Mouse (Mus musculus): ENCODE results near the gene Pcsk1n. TPM values are rescaled to one million over a fixed set of nuclear protein-coding genes. Genes with fewer than 3 reads are reported as not detected.

The Pcsk1n gene
- total RNA-seq, 2 experiments from 2014 or later: 188 to 204 TPM

DNA sequence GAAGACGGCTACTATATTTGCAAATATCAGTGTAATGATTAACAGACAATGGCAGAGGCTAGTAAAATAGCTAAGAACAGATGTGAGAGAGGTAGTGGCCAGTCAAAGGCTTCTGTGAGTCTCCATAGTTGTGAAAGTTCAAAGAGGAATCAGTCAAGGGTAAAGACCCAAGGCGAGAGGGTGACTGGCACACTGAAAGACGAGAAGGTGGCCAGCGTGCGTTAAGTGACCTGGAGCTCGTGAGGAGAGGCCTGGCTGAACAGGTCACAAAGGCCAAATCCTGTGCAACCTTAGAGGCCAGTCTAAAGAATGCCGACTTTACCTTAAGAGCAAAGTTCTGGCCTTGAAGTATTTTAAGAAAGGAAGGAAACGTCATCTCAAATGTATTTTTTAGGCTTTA is 26.0 kb downstream of the Pcsk1n start:
- intact Hi-C loops (cut with DNase I): no loop called here
- no peak for DNase-seq

DNA sequence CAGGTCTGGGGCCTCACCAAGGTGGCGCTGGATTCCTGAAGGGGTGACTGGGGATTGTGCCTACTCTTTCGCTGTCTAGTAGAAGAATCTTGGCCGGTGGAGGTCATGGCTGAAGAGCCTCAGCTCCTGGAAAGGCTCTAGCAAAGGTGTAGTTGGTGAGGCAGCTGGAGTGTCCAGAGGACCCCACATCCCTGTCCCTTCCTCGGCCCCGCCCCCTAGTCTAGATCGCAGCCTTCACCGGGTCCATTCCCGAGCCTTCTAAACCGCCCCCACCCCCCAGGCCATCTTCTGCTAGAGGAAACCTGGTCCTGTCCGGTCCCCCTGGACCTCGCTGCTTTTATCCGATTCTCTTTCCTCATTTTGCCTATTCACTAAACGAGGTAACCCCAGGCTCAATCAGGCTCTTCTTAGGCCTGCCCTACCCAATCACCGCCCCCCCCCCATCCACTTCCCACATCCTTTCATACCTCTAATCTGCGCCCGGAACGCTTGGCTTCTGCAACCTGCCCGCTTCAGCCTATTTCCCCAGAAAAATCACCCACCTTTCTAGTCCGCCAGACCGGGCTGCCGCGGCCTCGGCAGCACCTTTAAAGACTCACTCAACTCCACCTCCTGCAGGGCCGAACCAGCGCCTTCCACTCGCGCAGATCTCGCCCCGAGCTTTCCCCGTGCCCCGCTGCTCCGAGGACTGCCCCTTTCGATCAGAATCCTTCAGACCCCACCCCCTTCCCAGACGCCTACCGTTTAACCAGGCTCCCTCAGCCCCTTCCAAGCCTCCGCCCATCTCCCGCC is 27.7 kb downstream of the Pcsk1n start, which contains the start of gene Hdac6:
Hdac6 (minus strand) TSS at position 782 of the 792 bp plus-strand sequence.
- DNase-seq: peak; percentile 27
- intact Hi-C loops (cut with DNase I): no loop called here

DNA sequence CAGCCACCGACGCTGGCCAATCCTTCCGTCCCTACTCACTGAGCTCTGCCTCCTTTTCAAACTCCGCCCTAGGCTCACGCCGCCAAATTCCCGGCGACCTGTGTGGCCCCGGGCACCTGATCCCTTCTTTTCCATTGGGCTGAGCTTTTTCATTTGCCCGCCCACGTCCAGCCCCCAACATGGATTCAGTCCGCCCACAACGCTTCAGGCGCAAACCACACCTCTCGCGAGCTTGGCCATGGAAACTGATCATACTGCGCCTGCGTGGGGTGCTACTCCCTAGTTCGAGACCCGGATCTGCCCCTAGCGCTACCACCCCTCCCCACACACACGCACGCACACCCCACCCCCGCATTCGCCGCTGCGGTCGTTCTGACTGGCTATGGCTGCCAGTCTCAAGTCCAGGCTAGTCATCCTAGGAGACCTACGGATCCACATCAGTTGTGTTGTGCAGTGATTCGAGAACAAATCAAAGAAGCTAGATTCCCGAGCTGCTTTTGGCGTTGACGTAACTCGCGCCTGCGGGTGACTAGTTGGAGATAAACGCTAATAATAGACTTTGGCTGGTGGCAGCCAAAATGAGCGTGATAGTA is 28.4 kb downstream of the Pcsk1n start:
- peak; percentile 94 for DNase-seq
- intact Hi-C loops (cut with DNase I): no loop called here

DNA sequence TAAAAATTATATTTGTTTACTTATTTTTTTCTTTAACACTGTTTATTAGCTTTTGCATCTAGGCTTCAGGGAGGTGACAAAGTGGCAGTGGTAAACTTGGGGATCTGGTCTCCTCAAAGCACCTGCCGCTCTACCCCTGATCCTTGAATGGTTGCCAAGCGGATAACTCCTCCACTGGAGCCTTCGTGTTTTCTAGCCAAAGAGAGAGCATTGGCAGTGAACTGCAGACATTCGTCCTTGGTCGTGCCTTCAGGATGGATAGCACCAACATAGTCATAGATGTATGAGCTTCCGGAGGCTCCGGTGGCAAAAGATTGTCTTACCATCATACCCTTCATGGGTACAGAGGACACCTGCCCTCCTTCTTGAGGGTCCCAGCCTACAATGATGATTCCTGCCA is 30.5 kb downstream of the Pcsk1n start:
- no peak for DNase-seq
- intact Hi-C loops (cut with DNase I): no loop called here

DNA sequence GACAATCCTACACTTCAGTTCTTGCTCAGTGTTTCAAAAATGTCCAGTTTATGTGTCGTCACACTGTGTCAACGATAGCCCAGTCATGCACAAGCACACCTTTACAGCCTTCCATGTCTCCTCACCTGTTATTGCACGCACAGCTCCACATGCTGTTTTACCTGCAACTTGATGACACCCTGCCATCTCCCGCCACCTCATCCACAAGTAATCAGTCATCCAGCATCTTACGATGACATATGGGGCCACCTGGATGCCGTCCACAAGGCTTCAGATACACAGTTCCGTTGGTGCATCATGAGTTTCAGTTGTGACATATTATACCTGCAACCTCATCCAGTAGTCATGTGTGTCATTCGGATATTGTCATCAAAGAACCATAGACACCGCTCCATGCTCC is 39.2 kb downstream of the Pcsk1n start:
- intact Hi-C loops (cut with DNase I): no loop called here
- DNase-seq: no peak

DNA sequence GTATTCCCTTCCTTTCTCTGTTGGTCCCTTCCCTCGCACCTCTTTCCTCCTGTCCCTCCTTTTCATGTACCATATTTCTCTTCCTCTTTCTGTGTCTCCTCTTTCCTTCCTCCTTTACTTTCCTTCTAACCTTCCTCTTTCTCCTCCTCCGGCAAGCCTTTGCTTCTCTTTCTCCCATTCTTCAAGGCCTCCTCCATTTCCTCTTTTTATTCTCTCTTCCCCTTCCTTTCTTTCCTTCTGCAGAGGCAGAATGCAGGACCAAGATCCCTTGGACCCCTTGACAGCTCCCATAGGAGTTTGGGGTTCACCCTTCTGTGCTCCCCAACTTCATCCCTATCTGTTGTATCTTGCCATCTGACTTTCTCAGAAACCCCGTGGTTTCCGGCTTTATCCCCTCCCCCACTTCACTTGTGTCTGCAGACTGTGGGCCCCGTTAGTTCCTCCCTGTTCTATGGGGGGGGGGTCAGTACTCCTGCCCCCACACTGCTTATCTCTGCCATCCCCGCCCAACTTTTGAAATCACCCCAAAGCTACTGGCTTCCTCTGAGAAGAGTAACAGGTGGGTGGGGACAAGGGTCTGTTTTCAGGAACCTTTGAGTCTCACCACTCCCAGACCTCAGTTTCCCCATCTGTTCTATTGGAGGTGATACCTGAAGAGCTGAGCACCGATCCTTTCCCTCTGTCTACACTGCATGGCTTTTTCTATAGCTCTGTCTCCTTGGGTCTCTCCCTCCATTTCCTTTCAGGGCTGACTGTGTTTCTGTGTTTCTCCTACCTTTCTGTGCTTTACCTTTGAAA is 44.4 kb downstream of the Pcsk1n start:
- intact Hi-C loops (cut with DNase I): no loop called here
- DNase-seq: no peak

DNA sequence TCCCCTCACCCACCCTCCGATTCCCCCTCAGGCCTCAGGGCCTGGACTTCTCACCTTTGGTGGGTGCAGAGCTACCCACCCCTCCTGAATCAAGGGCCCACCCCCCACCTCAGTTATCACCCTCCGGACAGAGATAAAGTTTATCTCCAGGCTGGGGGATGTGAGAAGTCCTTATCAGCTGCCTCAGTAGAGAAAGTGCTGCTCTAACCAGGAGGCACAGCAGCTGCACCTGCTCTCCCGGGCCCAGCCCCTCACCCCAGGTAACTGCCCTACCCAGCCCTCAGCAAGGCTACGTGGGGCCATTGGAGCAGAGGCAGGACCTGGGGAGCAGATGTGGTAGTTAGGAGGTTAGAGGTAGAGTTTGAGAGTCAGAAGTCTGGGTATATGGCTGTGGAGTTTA is 46.5 kb downstream of the Pcsk1n start:
- intact Hi-C loops (cut with DNase I): no loop called here
- no peak for DNase-seq

DNA sequence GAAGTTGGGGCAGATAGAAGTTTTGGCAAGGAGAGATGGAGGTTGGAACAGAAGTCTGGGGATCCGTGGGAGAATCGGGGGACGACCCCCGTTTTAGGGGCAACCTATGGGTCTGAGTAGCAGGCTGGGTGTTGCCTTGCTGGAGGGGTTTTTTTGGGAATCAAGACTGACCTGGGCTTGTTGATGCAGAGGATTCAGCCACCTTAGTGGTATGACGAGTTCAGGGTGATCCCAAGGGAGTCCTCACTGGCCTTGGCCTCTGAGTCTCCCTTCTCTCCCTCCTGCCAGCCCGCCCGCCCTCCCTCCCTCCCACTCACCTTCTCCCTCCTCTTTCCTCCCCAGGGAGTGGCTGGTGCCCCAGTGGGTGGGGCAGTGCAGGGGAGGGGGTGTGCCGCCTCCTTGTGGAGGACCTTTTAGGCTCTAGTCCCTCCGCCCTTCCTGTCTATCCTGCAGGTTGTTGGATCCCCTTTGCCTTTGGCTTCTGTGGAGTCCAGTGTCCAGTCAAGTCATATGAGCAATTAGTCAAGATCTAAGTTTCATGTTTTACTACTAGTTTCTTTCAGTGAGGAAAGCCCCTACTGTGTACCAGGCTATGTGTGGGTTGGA is 48.1 kb downstream of the Pcsk1n start:
- DNase-seq: no peak
- intact Hi-C loops (cut with DNase I): no loop called here

DNA sequence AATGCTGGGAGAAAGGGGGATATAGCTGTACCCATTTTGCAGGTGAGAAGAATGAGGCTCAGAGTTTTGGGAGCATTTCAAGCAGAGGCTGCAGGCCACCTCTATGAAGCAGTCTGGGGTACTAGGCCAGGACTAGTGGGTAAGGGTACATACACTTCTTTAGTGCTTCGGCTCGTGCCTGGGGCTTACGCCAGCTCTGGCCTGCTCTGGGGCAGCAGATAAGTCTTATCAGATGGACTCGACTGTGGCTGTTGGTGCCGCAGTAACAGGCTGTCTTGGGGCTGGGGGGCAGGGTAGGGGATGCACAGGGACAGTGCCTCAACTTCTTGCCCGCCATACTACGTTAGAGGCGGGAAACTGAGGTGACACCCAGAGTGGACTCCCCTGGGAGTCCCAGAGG is 48.6 kb downstream of the Pcsk1n start:
- intact Hi-C loops (cut with DNase I): no loop called here
- no peak for DNase-seq

DNA sequence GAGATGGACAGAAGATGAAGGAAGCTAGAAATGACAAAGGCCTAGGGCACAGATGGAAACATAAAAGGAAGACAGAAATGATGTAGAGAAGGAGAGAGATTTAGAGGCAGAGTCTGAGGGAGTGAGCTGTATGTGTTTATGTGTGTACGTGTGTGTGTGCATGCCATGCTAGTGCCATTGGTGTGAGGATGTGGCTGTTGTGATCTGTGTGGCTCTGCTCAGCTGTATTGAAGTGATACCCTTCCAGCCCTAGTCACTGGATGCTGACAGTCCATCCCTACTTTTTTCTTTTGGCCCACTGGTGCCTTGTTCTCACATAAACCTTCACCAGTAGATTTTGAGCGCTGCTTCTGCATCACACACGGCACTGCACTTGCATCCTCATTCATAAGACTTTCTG is 49.3 kb downstream of the Pcsk1n start:
- intact Hi-C loops (cut with DNase I): no loop called here
- DNase-seq: no peak

DNA sequence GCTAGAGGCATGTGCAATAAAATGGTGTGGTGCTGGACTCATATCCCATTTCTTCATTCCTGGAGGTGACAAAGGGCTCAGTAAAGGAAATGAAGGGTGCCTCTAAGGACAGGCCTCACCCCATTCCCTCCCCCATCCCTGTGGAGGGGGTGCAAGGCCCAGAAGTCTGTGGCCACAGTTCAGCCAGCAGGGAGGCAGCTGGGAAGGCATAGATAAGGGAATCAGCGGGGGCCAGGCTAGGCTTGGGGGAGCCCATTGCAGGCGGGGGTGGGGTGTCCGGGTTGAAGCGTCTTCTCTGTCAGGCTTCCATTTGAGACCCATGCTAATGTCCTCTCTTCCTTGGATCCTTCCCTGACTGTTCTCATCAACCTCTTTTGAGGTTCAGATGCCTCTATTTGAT is 51.7 kb downstream of the Pcsk1n start:
- DNase-seq: no peak
- intact Hi-C loops (cut with DNase I): no loop called here

Other genes starting within 250 kb of the Pcsk1n start
- 10 to 100 TPM; 19.3 to 26.5 TPM for gene Plp2, start 248.4 kb upstream of the Pcsk1n start, total RNA-seq (2021)
- under 1 TPM; 0.22 to 0.38 TPM for gene Magix, start 238.6 kb upstream of the Pcsk1n start, total RNA-seq (2021)
- 10 to 100 TPM; 39.0 to 42.0 TPM for gene Gpkow, start 222.7 kb upstream of the Pcsk1n start, total RNA-seq (2021)
- 10 to 100 TPM; 32.0 to 34.9 TPM for gene Wdr45, start 205.5 kb upstream of the Pcsk1n start, total RNA-seq (2021)
- under 1 TPM in 1 of 2 experiments, not detected in 1; 0.60 TPM for gene Gm45208, start 197.6 kb upstream of the Pcsk1n start, total RNA-seq (2021)
- 10 to 100 TPM; 70.0 to 84.0 TPM for gene Praf2, start 191.4 kb upstream of the Pcsk1n start, total RNA-seq (2021)
- 10 to 100 TPM; 56.2 to 65.4 TPM for gene Ccdc120, start 168.9 kb upstream of the Pcsk1n start, total RNA-seq (2021)
- 10 to 100 TPM; 24.0 to 29.0 TPM for gene Tfe3, start 157.3 kb upstream of the Pcsk1n start, total RNA-seq (2021)
- 10 to 100 TPM; 79.8 to 81.2 TPM for gene Gripap1, start 130.1 kb upstream of the Pcsk1n start, total RNA-seq (2021)
- 10 to 100 TPM; 10.9 to 12.9 TPM for gene Kcnd1, start 97.5 kb upstream of the Pcsk1n start, total RNA-seq (2021)
- 10 to 100 TPM; 63.8 to 69.8 TPM for gene Otud5, start 78.5 kb upstream of the Pcsk1n start, total RNA-seq (2021)
- 10 to 100 TPM; 25.4 to 27.2 TPM for gene Pim2, start 41.6 kb upstream of the Pcsk1n start, total RNA-seq (2021)
- gene Slc35a2, start 35.8 kb upstream of the Pcsk1n start, total RNA-seq (2021): 10 to 100 TPM; 40.5 to 41.7 TPM
- 10 to 100 TPM; 92.7 to 98.2 TPM for gene Pqbp1, start 20.6 kb upstream of the Pcsk1n start, total RNA-seq (2021)
- 10 to 100 TPM; 46.6 to 54.4 TPM for gene Timm17b, start 20.5 kb upstream of the Pcsk1n start, total RNA-seq (2021)
- not detected for gene Gm10491, start 12.0 kb upstream of the Pcsk1n start, total RNA-seq (2021)
- gene Gm10490, start 10.3 kb upstream of the Pcsk1n start, total RNA-seq (2021): not detected
- gene Eras, start 8.8 kb downstream of the Pcsk1n start, total RNA-seq (2021): not detected
- 10 to 100 TPM; 62.5 to 71.4 TPM for gene Hdac6, start 28.1 kb downstream of the Pcsk1n start, total RNA-seq (2021)
- gene Gata1, start 58.2 kb downstream of the Pcsk1n start, total RNA-seq (2021): not detected
- gene Glod5, start 98.7 kb downstream of the Pcsk1n start, total RNA-seq (2021): not detected
- 10 to 100 TPM; 35.0 to 36.7 TPM for gene Suv39h1, start 154.9 kb downstream of the Pcsk1n start, total RNA-seq (2021)
- under 1 TPM; 0.42 to 0.94 TPM for gene Was, start 170.7 kb downstream of the Pcsk1n start, total RNA-seq (2021)
- 100 to 1,000 TPM; 214 to 224 TPM for gene Wdr13, start 213.1 kb downstream of the Pcsk1n start, total RNA-seq (2021)
- gene Rbm3, start 226.1 kb downstream of the Pcsk1n start, total RNA-seq (2021): 100 to 1,000 TPM; 346 to 406 TPM

Data from left cerebral cortex, postnatal 4 days (tissue).